Mouse (Mus musculus) small intestine, adult 2 months (tissue): ENCODE measurements around the gene Kif23.

Experiments used
- CTCF ChIP-seq: fragments of 200-500 bp; IDR thresholded peaks from 2 replicates; pipeline ENCODE4 v1.5.1; 2012; ENCODE audit warnings: low read depth, mild to moderate bottlenecking, control low read depth, inconsistent platforms, low read length, moderate library complexity, mixed read lengths; ENCODE audit not compliant: insufficient replicate concordance, insufficient read length; ENCODE audit errors: extremely low read depth
- POLR2A ChIP-seq: fragments of 200-500 bp; IDR thresholded peaks from 2 replicates; pipeline ENCODE4 v1.6.1; 2012; ENCODE audit warnings: low read depth, mild to moderate bottlenecking, control low read depth, inconsistent platforms, low read length, moderate library complexity

GRCm38 (mm10) chr9:61941054-61941453, 5.5 kb downstream of the Kif23 start:
- no peak for TF ChIP-seq CTCF
- TF ChIP-seq POLR2A, result no peak
